ENCODE assay signal across 8 mouse cellular contexts in the genomic region with DNA sequence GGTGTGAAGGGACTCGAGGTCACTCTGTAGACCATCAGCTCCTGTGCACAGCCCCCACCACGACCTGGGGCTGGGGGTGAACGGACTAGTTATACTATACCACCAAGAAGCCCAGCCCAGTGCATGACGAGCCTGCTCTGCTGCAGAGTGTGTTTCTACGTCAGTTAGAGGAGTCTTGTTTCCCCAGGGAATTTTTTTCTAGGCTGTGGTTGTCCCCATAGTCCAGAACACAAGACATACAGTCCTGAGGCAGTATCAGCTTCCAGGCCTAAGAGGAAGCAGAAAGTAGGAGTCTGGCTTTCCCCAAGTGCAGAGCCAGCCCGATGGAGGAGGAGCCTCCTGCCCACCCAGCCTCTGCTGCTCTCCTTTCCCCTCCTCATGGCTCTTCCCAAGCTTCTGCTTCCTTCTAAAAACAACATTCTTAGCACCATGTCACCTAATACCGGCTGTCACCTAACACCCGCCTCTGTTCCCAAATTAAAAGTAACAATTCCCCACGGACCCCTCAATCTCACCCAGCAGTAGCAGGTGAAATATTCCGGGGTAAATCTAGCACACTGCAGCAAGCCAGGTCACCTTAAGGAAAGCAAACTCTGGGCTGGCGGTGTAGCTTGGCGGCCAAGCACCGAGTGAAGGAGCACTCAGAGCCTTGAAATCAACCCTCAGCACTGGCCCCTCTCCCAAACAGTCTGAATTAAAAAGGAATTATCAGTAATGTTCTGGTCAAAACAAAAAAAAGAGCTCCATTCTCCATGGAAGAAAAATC. TPM values are rescaled to one million over a fixed set of nuclear protein-coding genes. Genes with fewer than 3 reads are reported as not detected.
DNase-seq lines count a peak whose midpoint lies in the region; ATAC-seq and TF ChIP-seq lines count a peak whose summit lies in the region.

No protein-coding gene starts in this region.

- no peak for DNase-seq in forebrain, postnatal 0 days
- no peak for DNase-seq in midbrain, embryonic 10.5 days (ENCODE audit: low spot score)
- peak; percentile 29 for DNase-seq in splenic B cell, adult 2 months (ENCODE audit: low read depth, low spot score)
- no peak for DNase-seq in layer of hippocampus, adult 9-11 months
- DNase-seq in cerebellum, adult 9-11 months = no peak

- no peak overlapping the region for H3K9ac ChIP-seq in forebrain, postnatal 0 days
- no peak overlapping the region for H3K9ac ChIP-seq in forebrain, embryonic 16.5 days (replicated peaks; ENCODE audit: low read depth, low read length)
- no peak overlapping the region for H3K9ac ChIP-seq in midbrain, embryonic 15.5 days
- H3K9ac ChIP-seq in hindbrain, embryonic 13.5 days = no peak overlapping the region

- 0 out of 2 replicates have a peak, but pooled peaks have one; percentile 16 for ATAC-seq in forebrain, postnatal 0 days
- ATAC-seq in forebrain, embryonic 16.5 days = no peak
- ATAC-seq in midbrain, embryonic 15.5 days (replicated peaks) = no peak
- ATAC-seq in hindbrain, embryonic 13.5 days (ENCODE audit: low FRiP score) = 0 out of 2 replicates have a peak, but pooled peaks have one; percentile 54

- H3K36me3 ChIP-seq in forebrain, postnatal 0 days (ENCODE audit: insufficient read depth) = no peaks in the 10 kb centered on the region
- H3K36me3 ChIP-seq in forebrain, embryonic 16.5 days (ENCODE audit: control insufficient read depth, insufficient read depth) = no peaks in the 10 kb centered on the region
- H3K36me3 ChIP-seq in midbrain, embryonic 10.5 days = 0 out of 2 replicates have a peak, but pooled peaks cover 5% of the 10 kb centered on the region
- H3K36me3 ChIP-seq in midbrain, embryonic 15.5 days (replicated peaks) = no peaks in the 10 kb centered on the region
- no peaks in the 10 kb centered on the region for H3K36me3 ChIP-seq in hindbrain, embryonic 13.5 days
- H3K36me3 ChIP-seq in splenic B cell, adult 2 months (ENCODE audit: control insufficient read depth, insufficient read depth, low read length, poor library complexity, severe bottlenecking) = no peaks in the 10 kb centered on the region

- no peaks in the 10 kb centered on the region for H3K27me3 ChIP-seq in forebrain, postnatal 0 days (ENCODE audit: insufficient read depth, low read length)
- H3K27me3 ChIP-seq in forebrain, embryonic 16.5 days (replicated peaks; ENCODE audit: control insufficient read depth, insufficient read depth, low read length) = no peaks in the 10 kb centered on the region
- no peaks in the 10 kb centered on the region for H3K27me3 ChIP-seq in midbrain, embryonic 10.5 days (ENCODE audit: low read depth, poor library complexity, severe bottlenecking)
- H3K27me3 ChIP-seq in midbrain, embryonic 15.5 days (replicated peaks) = no peaks in the 10 kb centered on the region
- H3K27me3 ChIP-seq in hindbrain, embryonic 13.5 days = no peaks in the 10 kb centered on the region
- H3K27me3 ChIP-seq in splenic B cell, adult 2 months (ENCODE audit: control insufficient read depth, insufficient read depth, low read length, poor library complexity, severe bottlenecking) = no peaks in the 10 kb centered on the region

- H3K4me1 ChIP-seq in forebrain, postnatal 0 days (ENCODE audit: insufficient read depth) = no peaks in the 10 kb centered on the region
- no peaks in the 10 kb centered on the region; the same call in 1 of the 2 replicates for H3K4me1 ChIP-seq in forebrain, embryonic 16.5 days (replicated peaks; ENCODE audit: control insufficient read depth, insufficient read depth, low read length)
- H3K4me1 ChIP-seq in midbrain, embryonic 10.5 days = peaks cover 31% of the 10 kb centered on the region
- H3K4me1 ChIP-seq in midbrain, embryonic 15.5 days = peaks cover 10% of the 10 kb centered on the region; the same call in 1 of the 2 replicates
- peaks cover 15% of the 10 kb centered on the region for H3K4me1 ChIP-seq in hindbrain, embryonic 13.5 days (replicated peaks)

- no peak overlapping the region for H3K4me2 ChIP-seq in forebrain, postnatal 0 days (ENCODE audit: low read depth)
- H3K4me2 ChIP-seq in forebrain, embryonic 16.5 days (ENCODE audit: low read length) = no peak overlapping the region
- H3K4me2 ChIP-seq in midbrain, embryonic 15.5 days = no peak overlapping the region
- H3K4me2 ChIP-seq in hindbrain, embryonic 13.5 days = no peak overlapping the region

- no peak for TF ChIP-seq CTCF in forebrain, postnatal 0 days (IDR thresholded peaks at IDR 0.05; ENCODE audit: low read depth)

- H3K4me3 ChIP-seq in forebrain, postnatal 0 days (ENCODE audit: low read depth, low read length) = no peak overlapping the region
- H3K4me3 ChIP-seq in forebrain, embryonic 16.5 days (replicated peaks; ENCODE audit: low read length) = no peak overlapping the region
- H3K4me3 ChIP-seq in midbrain, embryonic 10.5 days = no peak overlapping the region
- H3K4me3 ChIP-seq in midbrain, embryonic 15.5 days = no peak overlapping the region
- H3K4me3 ChIP-seq in hindbrain, embryonic 13.5 days = no peak overlapping the region

- 49% methylated on average over 13 of the region's 13 CpGs for WGBS in forebrain, postnatal 0 days
- WGBS in forebrain, embryonic 16.5 days = 46% methylated on average over 13 of the region's 13 CpGs
- 59% methylated on average over 13 of the region's 13 CpGs for WGBS in midbrain, embryonic 10.5 days
- 50% methylated on average over 13 of the region's 13 CpGs for WGBS in midbrain, embryonic 15.5 days
- WGBS in hindbrain, embryonic 13.5 days = 43% methylated on average over 13 of the region's 13 CpGs

- H3K9me3 ChIP-seq in forebrain, postnatal 0 days (ENCODE audit: low read length) = no peaks in the 10 kb centered on the region
- H3K9me3 ChIP-seq in forebrain, embryonic 16.5 days (ENCODE audit: control insufficient read depth, low read length) = no peaks in the 10 kb centered on the region
- H3K9me3 ChIP-seq in midbrain, embryonic 10.5 days (replicated peaks) = no peaks in the 10 kb centered on the region
- H3K9me3 ChIP-seq in midbrain, embryonic 15.5 days = no peaks in the 10 kb centered on the region
- H3K9me3 ChIP-seq in hindbrain, embryonic 13.5 days = no peaks in the 10 kb centered on the region

- no peak overlapping the region for H3K27ac ChIP-seq in forebrain, postnatal 0 days (ENCODE audit: low read depth, low read length)
- H3K27ac ChIP-seq in forebrain, embryonic 16.5 days (ENCODE audit: low read length) = no peak overlapping the region
- H3K27ac ChIP-seq in midbrain, embryonic 10.5 days (replicated peaks) = peak overlapping the region; percentile 55
- no peak overlapping the region for H3K27ac ChIP-seq in midbrain, embryonic 15.5 days
- peak overlapping the region; percentile 48; the same call in 1 of the 2 replicates for H3K27ac ChIP-seq in hindbrain, embryonic 13.5 days

RNA-seq across cellular contexts. Expression of gene Rras2, which starts 45.5 kb away (rescaled TPM):
- total RNA-seq in forebrain, postnatal 0 days (2014; rRNA removed) = 56.6 and 69.6 TPM in 2 replicates
- 34.4 and 35.0 TPM in 2 replicates for polyA plus RNA-seq in forebrain, postnatal 0 days (2015; fragmentation: Nextera tagmentation; extraction: Ambion mirVana)
- polyA plus RNA-seq in forebrain, embryonic 16.5 days (2015; fragmentation: Nextera tagmentation; extraction: Ambion mirVana) = 23.6 and 23.8 TPM in 2 replicates
- polyA plus RNA-seq in midbrain, embryonic 10.5 days (2016; fragmentation: Nextera tagmentation; extraction: Ambion mirVana) = 24.9 and 27.2 TPM in 2 replicates
- 20.7 and 21.6 TPM in 2 replicates for polyA plus RNA-seq in midbrain, embryonic 15.5 days (2015; fragmentation: Nextera tagmentation; extraction: Ambion mirVana)
- 15.8 and 17.6 TPM in 2 replicates for polyA plus RNA-seq in hindbrain, embryonic 13.5 days (2015; fragmentation: Nextera tagmentation; extraction: Ambion mirVana)

Comparison
In these comparisons a context has a peak if more than half of its experiments do, and no peak if none do; other contexts are left out.
1. ATAC-seq: peak in forebrain, postnatal 0 days (single experiment) and hindbrain, embryonic 13.5 days (single experiment); none in forebrain, embryonic 16.5 days (single experiment) and midbrain, embryonic 15.5 days (single experiment).
2. H3K27ac ChIP-seq: peak in midbrain, embryonic 10.5 days (single experiment) and hindbrain, embryonic 13.5 days (single experiment); none in forebrain, postnatal 0 days (single experiment), forebrain, embryonic 16.5 days (single experiment) and midbrain, embryonic 15.5 days (single experiment).